Mouse (Mus musculus) embryonic fibroblast, embryonic 13.5 days (primary cell): ENCODE results near the gene Pik3c2g.

Source experiments
- CTCF ChIP-seq: IDR thresholded peaks from 2 replicates; pipeline ENCODE4 v1.5.1; 2011; ENCODE audit warnings: mild to moderate bottlenecking, control low read depth, low read length, moderate library complexity, borderline replicate concordance; ENCODE audit not compliant: insufficient read depth
- POLR2A ChIP-seq: IDR thresholded peaks from 2 replicates; pipeline ENCODE4 v1.6.1; 2011; ENCODE audit warnings: low read depth, mild to moderate bottlenecking, control low read depth, low read length, moderate library complexity

DNA sequence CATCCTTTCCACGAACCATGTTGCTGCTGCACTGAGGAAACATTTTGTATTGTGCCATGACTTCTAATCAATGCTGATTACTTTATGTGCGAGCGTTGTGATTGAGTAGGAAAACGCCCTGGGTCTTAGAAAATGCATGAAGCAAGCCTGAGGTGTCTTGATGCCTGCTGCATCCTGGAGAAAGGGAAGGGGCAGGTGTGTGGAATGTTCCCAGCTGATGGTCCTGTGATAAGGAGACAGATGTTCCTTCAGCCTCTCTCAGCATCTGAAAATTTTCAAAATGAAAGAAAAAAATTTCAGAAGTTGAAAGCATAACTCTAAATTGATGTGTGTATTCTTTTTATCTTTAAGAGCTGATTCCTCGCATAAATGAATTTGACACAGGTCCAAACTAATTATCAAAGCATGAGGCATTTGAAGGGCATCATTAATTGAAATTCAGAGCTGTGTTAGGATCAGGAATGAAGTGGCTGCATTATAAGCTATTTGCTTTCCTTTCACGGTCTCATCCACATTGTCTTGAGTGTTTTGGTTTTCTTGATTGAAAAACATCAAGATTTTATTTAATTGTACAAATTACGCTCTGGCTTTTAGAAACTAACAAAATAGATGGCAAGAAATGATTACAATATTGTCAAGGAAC, 31.4 kb upstream of the Pik3c2g start:
- no peak for TF ChIP-seq CTCF
- no peak for TF ChIP-seq POLR2A
